Mouse (Mus musculus) myocyte (in vitro differentiated cells): ENCODE measurements around the gene Ushbp1. TPM values are rescaled to one million over a fixed set of nuclear protein-coding genes. Genes with fewer than 3 reads are reported as not detected.
A peak's percentile ranks its signal among the peaks of the same experiment; 100 is the strongest.

Experiments used
- H3K27me3 ChIP-seq: one replicate; pipeline ENCODE4 v1.6.1; 2011; ENCODE audit not compliant: control insufficient read depth, insufficient read depth, insufficient read length
- H3K36me3 ChIP-seq: one replicate; pipeline ENCODE4 v1.6.1; 2011; ENCODE audit not compliant: control insufficient read depth, insufficient read depth
- H3K4me2 ChIP-seq: one replicate; pipeline ENCODE4 v1.6.1; 2011; ENCODE audit warnings: low read depth, control low read depth
- H3K4me3 ChIP-seq: one replicate; pipeline ENCODE4 v1.5.1; 2011; ENCODE audit warnings: mild to moderate bottlenecking, control low read depth, moderate library complexity
- H3K79me2 ChIP-seq: one replicate; pipeline ENCODE4 v1.6.1; 2011; ENCODE audit not compliant: control insufficient read depth, insufficient read depth
- H3ac ChIP-seq: one replicate; pipeline ENCODE4 v1.6.1; 2011; ENCODE audit not compliant: control insufficient read depth, insufficient read length
- CEBPB ChIP-seq: IDR thresholded peaks from 2 replicates; pipeline ENCODE4 v1.6.1; 2011; ENCODE audit warnings: mild to moderate bottlenecking, moderate library complexity; ENCODE audit not compliant: poor library complexity, insufficient read depth, severe bottlenecking
- E2F4 ChIP-seq: IDR thresholded peaks from one replicate; pipeline ENCODE4 v1.6.1; 2011; ENCODE audit warnings: mild to moderate bottlenecking, control low read depth, moderate library complexity; ENCODE audit not compliant: insufficient read depth
- MAX ChIP-seq: IDR thresholded peaks from one replicate; pipeline ENCODE4 v1.6.1; 2011; ENCODE audit warnings: low read depth, mild to moderate bottlenecking, control low read depth
- MYOD1 ChIP-seq, 3 experiments: IDR thresholded peaks; one replicate each; pipeline ENCODE4 v1.6.1; 2011; ENCODE audit warnings: control low read depth in 2 of 3, low read depth in 2 of 3, mild to moderate bottlenecking in 2 of 3, moderate library complexity in 1 of 3; ENCODE audit not compliant: insufficient read length in 2 of 3, control insufficient read depth in 1 of 3
- MYOG ChIP-seq, 3 experiments: IDR thresholded peaks; one replicate each; pipeline ENCODE4 v1.6.1; 2011; ENCODE audit warnings: control low read depth in 2 of 3, low read depth in 2 of 3, mild to moderate bottlenecking in 2 of 3; ENCODE audit not compliant: insufficient read length in 2 of 3, control insufficient read depth in 1 of 3, insufficient read depth in 1 of 3
- POLR2A ChIP-seq: IDR thresholded peaks from one replicate; pipeline ENCODE4 v1.6.1; 2011; ENCODE audit warnings: low read depth, mild to moderate bottlenecking, control low read depth, moderate library complexity; ENCODE audit not compliant: insufficient read length
- POLR2AphosphoS2 ChIP-seq: IDR thresholded peaks from one replicate; pipeline ENCODE4 v1.6.1; 2011; ENCODE audit warnings: low read depth, control low read depth; ENCODE audit not compliant: insufficient read length
- REST ChIP-seq: IDR thresholded peaks from one replicate; pipeline ENCODE4 v1.6.1; 2011; ENCODE audit warnings: mild to moderate bottlenecking, control low read depth, moderate library complexity; ENCODE audit not compliant: insufficient read depth, insufficient read length
- SRF ChIP-seq: IDR thresholded peaks from one replicate; pipeline ENCODE4 v1.6.1; 2011; ENCODE audit warnings: low read depth; ENCODE audit not compliant: control insufficient read depth, insufficient read length
- TCF12 ChIP-seq: IDR thresholded peaks from one replicate; pipeline ENCODE4 v1.6.1; 2011; ENCODE audit warnings: mild to moderate bottlenecking, control low read depth; ENCODE audit not compliant: poor library complexity, insufficient read depth, severe bottlenecking
- TCF3 ChIP-seq: IDR thresholded peaks from one replicate; pipeline ENCODE4 v1.6.1; 2011; ENCODE audit warnings: low read depth, control low read depth; ENCODE audit not compliant: insufficient read length
- USF1 ChIP-seq: IDR thresholded peaks from one replicate; pipeline ENCODE4 v1.6.1; 2011; ENCODE audit warnings: low read depth, mild to moderate bottlenecking, control low read depth, moderate library complexity
- polyA plus RNA-seq: library from polyadenylated mRNA; unstranded; fragments of >200 nt; fragmentation: generic; extraction: Trizol; gene quantifications from one replicate; pipeline ENCODE4 v1.2.1, GENCODE M21; 2012; ENCODE audit warnings: missing spikeins

The Ushbp1 gene
- polyA plus RNA-seq, 1 experiment = 0.02 TPM

- TF ChIP-seq SRF = no peak
- TF ChIP-seq USF1 = no peak
- TF ChIP-seq MAX = no peak
- no peak for TF ChIP-seq POLR2A
- no peak for TF ChIP-seq MYOG (IDR thresholded peaks at IDR 0.05; ENCODE audit: control insufficient read depth in 1 of 3, insufficient read depth in 1 of 3, insufficient read length in 2 of 3, low read depth in 2 of 3)
- TF ChIP-seq E2F4 = no peak
- TF ChIP-seq REST = no peak
- TF ChIP-seq POLR2AphosphoS2 = no peak
- no peak for TF ChIP-seq MYOD1 (IDR thresholded peaks at IDR 0.05; ENCODE audit: control insufficient read depth in 1 of 3, insufficient read length in 2 of 3, low read depth in 2 of 3)
- TF ChIP-seq CEBPB = no peak
- TF ChIP-seq TCF12 = no peak
- TF ChIP-seq TCF3 = no peak
- H3K27me3 ChIP-seq = no peaks in the 10 kb centered on the region
- H3K36me3 ChIP-seq = no peaks in the 10 kb centered on the region
- H3K4me3 ChIP-seq = no peak overlapping the region
- peaks cover 10% of the 10 kb centered on the region for H3K79me2 ChIP-seq
- H3ac ChIP-seq = no peak overlapping the region
- peak overlapping the region; percentile 48 for H3K4me2 ChIP-seq
Measured at GRCm38 (mm10) chr8:71392871-71393270, 2.7 kb downstream of the Ushbp1 start.

- peaks cover 5% of the 10 kb centered on the region for H3K79me2 ChIP-seq
- H3K27me3 ChIP-seq = no peaks in the 10 kb centered on the region
- H3K36me3 ChIP-seq = no peaks in the 10 kb centered on the region
- no peak overlapping the region for H3ac ChIP-seq
- H3K4me2 ChIP-seq = no peak overlapping the region
- TF ChIP-seq MYOD1 (IDR thresholded peaks at IDR 0.05; ENCODE audit: control insufficient read depth in 1 of 3, insufficient read length in 2 of 3, low read depth in 2 of 3) (no peak), TCF3 (no peak), USF1 (no peak), E2F4 (no peak), REST (no peak)
- H3K4me3 ChIP-seq = no peak overlapping the region
Measured at GRCm38 (mm10) chr8:71392391-71392790, 3.2 kb downstream of the Ushbp1 start.

GRCm38 (mm10) chr8:71391696-71392095, 3.9 kb downstream of the Ushbp1 start:
- Histone ChIP-seq H3K79me2 (no peaks in the 10 kb centered on the region), H3K4me2 (no peak overlapping the region), H3K36me3 (no peaks in the 10 kb centered on the region), H3K4me3 (no peak overlapping the region), H3ac (no peak overlapping the region), H3K27me3 (no peaks in the 10 kb centered on the region)
- no peak for TF ChIP-seq TCF3
- TF ChIP-seq TCF12 = no peak
- no peak for TF ChIP-seq CEBPB
- no peak for TF ChIP-seq MAX
- TF ChIP-seq MYOD1 (IDR thresholded peaks at IDR 0.05; ENCODE audit: control insufficient read depth in 1 of 3, insufficient read length in 2 of 3, low read depth in 2 of 3) = no peak
- TF ChIP-seq MYOG (IDR thresholded peaks at IDR 0.05; ENCODE audit: control insufficient read depth in 1 of 3, insufficient read depth in 1 of 3, insufficient read length in 2 of 3, low read depth in 2 of 3) = no peak
- TF ChIP-seq REST = no peak
- no peak for TF ChIP-seq USF1
- TF ChIP-seq E2F4 = no peak
- no peak for TF ChIP-seq POLR2A
- no peak for TF ChIP-seq POLR2AphosphoS2
- TF ChIP-seq SRF = no peak

- TF ChIP-seq E2F4 = no peak
- TF ChIP-seq TCF3 = no peak
- no peak for TF ChIP-seq SRF
- no peak for TF ChIP-seq MAX
- no peak for TF ChIP-seq MYOG (IDR thresholded peaks at IDR 0.05; ENCODE audit: control insufficient read depth in 1 of 3, insufficient read depth in 1 of 3, insufficient read length in 2 of 3, low read depth in 2 of 3)
- TF ChIP-seq POLR2A = no peak
- TF ChIP-seq USF1 = no peak
- H3K4me2 ChIP-seq = no peak overlapping the region
- no peaks in the 10 kb centered on the region for H3K79me2 ChIP-seq
- H3ac ChIP-seq = no peak overlapping the region
- H3K4me3 ChIP-seq = no peak overlapping the region
- no peaks in the 10 kb centered on the region for H3K36me3 ChIP-seq
- H3K27me3 ChIP-seq = no peaks in the 10 kb centered on the region
Measured at GRCm38 (mm10) chr8:71388267-71388666, 7.3 kb downstream of the Ushbp1 start.

- no peaks in the 10 kb centered on the region for H3K27me3 ChIP-seq
- H3K4me2 ChIP-seq = no peak overlapping the region
- peaks cover 8% of the 10 kb centered on the region for H3K79me2 ChIP-seq
- TF ChIP-seq E2F4 (no peak), REST (no peak), MYOD1 (IDR thresholded peaks at IDR 0.05; ENCODE audit: control insufficient read depth in 1 of 3, insufficient read length in 2 of 3, low read depth in 2 of 3) (no peak), POLR2AphosphoS2 (no peak), CEBPB (no peak), POLR2A (no peak), MYOG (IDR thresholded peaks at IDR 0.05; ENCODE audit: control insufficient read depth in 1 of 3, insufficient read depth in 1 of 3, insufficient read length in 2 of 3, low read depth in 2 of 3) (no peak), TCF12 (no peak), USF1 (no peak), SRF (no peak), MAX (no peak)
- H3K36me3 ChIP-seq = no peaks in the 10 kb centered on the region
- no peak overlapping the region for H3ac ChIP-seq
- no peak overlapping the region for H3K4me3 ChIP-seq
Measured at GRCm38 (mm10) chr8:71385212-71385835, 10.3 kb downstream of the Ushbp1 start.
